Mouse (Mus musculus): Measurements from ENCODE around the gene Ahcyl2.

DNA sequence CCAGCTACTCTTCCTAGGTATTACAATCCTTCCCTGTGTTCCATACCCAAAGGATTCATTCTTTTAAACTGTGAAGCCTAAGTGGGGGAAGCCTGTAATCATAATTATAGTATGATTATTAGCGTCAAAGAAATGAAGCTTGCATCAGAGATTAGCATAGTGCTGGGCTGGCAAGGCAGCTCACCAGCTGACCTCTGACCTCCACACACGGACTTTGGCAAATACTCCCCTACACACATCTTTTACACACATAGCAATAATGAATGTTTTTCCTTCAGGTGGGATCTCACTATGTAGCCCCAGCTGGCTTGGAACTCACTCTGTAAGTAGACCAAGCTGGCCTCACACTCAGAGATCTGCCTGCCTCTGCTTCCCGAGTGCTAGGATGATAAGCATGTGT lies 84.1 kb downstream of the Ahcyl2 start:
- TF ChIP-seq EP300 (IDR thresholded peaks at IDR 0.05; ENCODE audit: insufficient read depth, low read depth, low read length) = no peak
- no peak for TF ChIP-seq POLR2A (IDR thresholded peaks at IDR 0.05; ENCODE audit: insufficient read depth, low read length)

All from ES-Bruce4 (cell line).